Mouse (Mus musculus) kidney, adult 2 months (tissue): ENCODE measurements at regions not wholly inside any gene's neighbourhood (a gene's known extent, or its start where the extent isn't known, plus 50 kb on each side); places are given as distances from the start of the nearest gene placed in this dataset.
A peak's percentile ranks its signal among the peaks of the same experiment; 100 is the strongest.

Experiments
- DNase-seq: peaks from one replicate; pipeline ENCODE4 v3.0.0; 2021
- H3K27ac ChIP-seq: fragments of 200-500 bp; 2 replicates; pipeline ENCODE4 v1.5.1; 2012; ENCODE audit warnings: low read depth, low read length, control low read depth, inconsistent platforms; ENCODE audit not compliant: insufficient read depth
- H3K27me3 ChIP-seq: fragments of 200-500 bp; replicated peaks from 2 replicates; pipeline ENCODE4 v1.6.1; 2012; ENCODE audit warnings: mild to moderate bottlenecking, moderate library complexity, low read length, inconsistent platforms; ENCODE audit not compliant: control insufficient read depth, insufficient read depth
- H3K36me3 ChIP-seq: fragments of 200-500 bp; 2 replicates; pipeline ENCODE4 v1.6.1; 2012; ENCODE audit warnings: mild to moderate bottlenecking, moderate library complexity, low read length, inconsistent platforms; ENCODE audit not compliant: control insufficient read depth, insufficient read depth
- H3K4me1 ChIP-seq: fragments of 200-500 bp; 2 replicates; pipeline ENCODE4 v1.6.1; 2011; ENCODE audit warnings: low read length; ENCODE audit not compliant: control insufficient read depth, insufficient read depth
- H3K4me3 ChIP-seq: fragments of 200-500 bp; 2 replicates; pipeline ENCODE4 v1.5.1; 2011; ENCODE audit warnings: mild to moderate bottlenecking, low read depth, low read length, control low read depth; ENCODE audit not compliant: insufficient read depth
- CTCF ChIP-seq: fragments of 200-500 bp; conservative IDR thresholded peaks from 2 replicates; pipeline ENCODE4 v1.5.1; 2011; ENCODE audit warnings: low read depth, mild to moderate bottlenecking, control low read depth, low read length, moderate library complexity, mixed read lengths; ENCODE audit not compliant: insufficient read depth, insufficient read length
- POLR2A ChIP-seq: fragments of 200-500 bp; IDR thresholded peaks from one replicate; pipeline ENCODE4 v1.6.1; 2011; ENCODE audit warnings: low read depth, low read length, control low read depth
- WGBS: fragments of 180-500 bp; shearing (Covaris S2); methylation state at CpG from one replicate; pipeline ENCODE4 v1.1.7; 2018; 5-methylcytosine and 5-hydroxymethylcytosine counted together

DNA sequence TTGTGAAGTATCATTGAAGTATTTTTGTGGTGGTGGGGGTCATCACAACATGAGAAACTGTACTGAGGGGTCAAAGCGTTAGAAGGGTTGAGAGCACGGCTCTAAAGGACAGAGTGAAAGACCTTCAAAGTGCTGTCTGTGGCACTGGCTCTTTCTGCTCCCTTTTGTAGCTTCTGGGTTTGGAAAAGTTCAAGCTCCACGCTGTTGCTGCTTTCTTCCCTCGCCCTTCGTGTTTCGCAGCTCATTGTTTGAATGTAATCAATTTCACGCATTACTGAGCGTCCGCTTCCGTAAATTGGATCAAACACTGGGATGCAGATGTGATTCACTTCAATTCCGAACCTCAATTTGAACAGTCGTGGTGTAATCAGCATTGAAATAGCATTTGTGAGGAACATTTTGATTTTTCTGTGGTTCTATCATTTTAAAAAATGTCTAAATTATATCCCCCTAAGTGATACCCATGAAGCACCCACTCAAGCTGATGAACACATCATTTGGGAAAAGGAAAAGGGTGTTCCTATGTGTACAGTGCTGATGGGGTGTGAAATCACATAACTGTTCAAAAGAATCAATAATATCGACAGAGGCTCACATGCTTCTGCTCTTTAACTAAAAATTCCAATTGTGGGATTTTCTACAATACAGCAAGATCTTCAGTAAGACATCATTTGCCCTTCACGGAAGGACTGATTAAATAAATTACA is 140.9 kb upstream of the Cpne8 start:
- H3K36me3 ChIP-seq: no peaks in the 10 kb centered on the region
- H3K4me3 ChIP-seq: no peak overlapping the region
- no peak for DNase-seq
- TF ChIP-seq CTCF (no peak), POLR2A (no peak)
- no peaks in the 10 kb centered on the region for H3K4me1 ChIP-seq
- 70% methylated on average over 14 of the region's 14 CpGs for WGBS
- no peaks in the 10 kb centered on the region for H3K27me3 ChIP-seq
- no peak overlapping the region for H3K27ac ChIP-seq

DNA sequence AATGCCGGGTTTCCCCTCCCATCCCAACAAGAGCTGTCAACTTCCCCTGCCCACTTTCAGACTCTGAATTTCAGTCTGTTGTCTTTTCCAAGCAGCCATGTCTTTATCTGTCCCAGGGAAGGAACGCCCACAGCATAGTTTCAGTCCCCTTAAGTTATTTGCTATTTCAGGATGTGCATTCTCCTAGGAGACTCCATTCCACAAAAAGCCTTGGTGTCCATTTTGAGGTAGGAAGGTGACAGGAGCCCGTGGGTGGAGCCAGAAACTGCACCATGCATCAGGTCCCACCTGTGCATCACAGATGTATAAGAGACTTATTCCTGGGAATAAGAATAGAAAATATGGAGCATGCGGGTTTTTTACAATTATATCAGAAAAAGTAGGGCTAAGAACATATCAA is 138.9 kb upstream of the Cpne8 start:
- H3K36me3 ChIP-seq: no peaks in the 10 kb centered on the region
- no peak overlapping the region for H3K4me3 ChIP-seq
- H3K4me1 ChIP-seq: no peaks in the 10 kb centered on the region
- no peaks in the 10 kb centered on the region for H3K27me3 ChIP-seq
- H3K27ac ChIP-seq: no peak overlapping the region
- no peak for DNase-seq
- TF ChIP-seq POLR2A (no peak), CTCF (no peak)
- WGBS: 83% methylated on average over 4 of the region's 4 CpGs

- Histone ChIP-seq H3K4me3 (no peak overlapping the region), H3K27me3 (no peaks in the 10 kb centered on the region), H3K27ac (no peak overlapping the region), H3K36me3 (no peaks in the 10 kb centered on the region), H3K4me1 (no peaks in the 10 kb centered on the region)
- WGBS: 27% methylated on average over 5 of the region's 5 CpGs
- DNase-seq: peak; percentile 3
- no peak for TF ChIP-seq POLR2A
- TF ChIP-seq CTCF: no peak
Measured at GRCm38 (mm10) chr15:90813907-90814306, 134.7 kb upstream of the Cpne8 start.

GRCm38 (mm10) chr15:90810341-90810740 is 131.1 kb upstream of the Cpne8 start:
- Histone ChIP-seq H3K27ac (no peak overlapping the region), H3K27me3 (no peaks in the 10 kb centered on the region), H3K4me1 (no peaks in the 10 kb centered on the region), H3K4me3 (no peak overlapping the region), H3K36me3 (no peaks in the 10 kb centered on the region)
- 33% methylated on average over 3 of the region's 3 CpGs for WGBS
- TF ChIP-seq POLR2A (no peak), CTCF (no peak)
- DNase-seq: no peak

GRCm38 (mm10) chr15:90808236-90808635 is 129.0 kb upstream of the Cpne8 start:
- H3K36me3 ChIP-seq: no peaks in the 10 kb centered on the region
- H3K4me1 ChIP-seq: no peaks in the 10 kb centered on the region
- TF ChIP-seq CTCF (no peak), POLR2A (no peak)
- 72% methylated on average over 6 of the region's 6 CpGs for WGBS
- H3K27ac ChIP-seq: no peak overlapping the region
- H3K4me3 ChIP-seq: no peak overlapping the region
- H3K27me3 ChIP-seq: no peaks in the 10 kb centered on the region
- no peak for DNase-seq

DNA sequence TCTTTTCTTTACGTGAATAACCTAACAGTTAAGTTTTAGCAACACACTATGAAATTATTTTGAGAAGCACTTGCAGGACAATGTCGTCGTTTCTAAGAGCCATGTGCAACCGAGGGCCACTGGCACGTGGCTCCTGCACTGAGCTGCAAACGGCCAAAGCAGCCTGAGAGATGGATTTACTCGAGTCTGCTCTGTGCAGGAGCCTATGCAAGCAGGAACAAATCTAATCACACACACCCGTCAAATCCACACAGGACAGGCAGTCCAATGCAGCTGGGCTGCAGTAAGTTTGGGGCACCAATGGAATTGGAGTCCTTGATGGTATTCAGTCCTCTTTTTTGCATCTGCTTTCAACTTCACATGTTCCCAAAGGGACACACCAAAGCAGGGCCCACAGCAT is 118.8 kb upstream of the Cpne8 start:
- H3K27me3 ChIP-seq: no peaks in the 10 kb centered on the region
- no peaks in the 10 kb centered on the region for H3K4me1 ChIP-seq
- no peak overlapping the region for H3K27ac ChIP-seq
- TF ChIP-seq CTCF (no peak), POLR2A (no peak)
- H3K4me3 ChIP-seq: no peak overlapping the region
- H3K36me3 ChIP-seq: no peaks in the 10 kb centered on the region
- WGBS: 79% methylated on average over 7 of the region's 8 CpGs
- DNase-seq: no peak

GRCm38 (mm10) chr15:90789941-90790340 is 110.7 kb upstream of the Cpne8 start:
- Histone ChIP-seq H3K4me1 (no peaks in the 10 kb centered on the region), H3K36me3 (no peaks in the 10 kb centered on the region), H3K4me3 (no peak overlapping the region), H3K27ac (no peak overlapping the region), H3K27me3 (no peaks in the 10 kb centered on the region)
- no peak for DNase-seq
- 80% methylated on average over 5 of the region's 5 CpGs for WGBS
- no peak for TF ChIP-seq POLR2A
